Mouse (Mus musculus) CD8-positive naive resting alpha-beta T cell, adult 2 months (primary cell): ENCODE data around the gene Mnx1.
"Not testable (repeated sequence)": the region's sequence is repeated elsewhere in the genome, so short reads cannot be mapped to it uniquely, and the experiment has no call there.

Source experiments
- DNase-seq, 2 experiments: peaks; one replicate each; pipeline ENCODE4 v3.0.0; 2022; ENCODE audit warnings: low read depth in 2 of 2, low spot score in 2 of 2

Gene Mnx1

DNA sequence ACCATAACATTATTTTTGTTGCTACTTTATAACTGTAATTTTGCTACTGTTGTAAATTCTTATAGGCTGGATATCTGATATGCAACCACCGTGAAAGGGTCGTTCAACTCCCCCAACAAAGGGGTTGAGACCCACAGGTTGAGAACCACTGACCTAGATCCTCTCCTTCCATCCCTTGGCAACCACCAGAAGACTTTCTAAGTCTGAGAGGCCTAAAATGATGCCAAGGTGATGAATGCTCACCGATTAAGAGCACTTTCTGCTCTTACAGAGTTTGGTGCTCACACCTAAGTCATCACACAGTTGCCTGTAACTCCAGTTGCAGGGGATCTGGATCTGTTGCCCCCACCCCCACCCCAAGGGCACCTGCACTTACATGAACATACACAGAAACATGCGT, 8.8 kb downstream of the Mnx1 start:
- no peak for DNase-seq

DNA sequence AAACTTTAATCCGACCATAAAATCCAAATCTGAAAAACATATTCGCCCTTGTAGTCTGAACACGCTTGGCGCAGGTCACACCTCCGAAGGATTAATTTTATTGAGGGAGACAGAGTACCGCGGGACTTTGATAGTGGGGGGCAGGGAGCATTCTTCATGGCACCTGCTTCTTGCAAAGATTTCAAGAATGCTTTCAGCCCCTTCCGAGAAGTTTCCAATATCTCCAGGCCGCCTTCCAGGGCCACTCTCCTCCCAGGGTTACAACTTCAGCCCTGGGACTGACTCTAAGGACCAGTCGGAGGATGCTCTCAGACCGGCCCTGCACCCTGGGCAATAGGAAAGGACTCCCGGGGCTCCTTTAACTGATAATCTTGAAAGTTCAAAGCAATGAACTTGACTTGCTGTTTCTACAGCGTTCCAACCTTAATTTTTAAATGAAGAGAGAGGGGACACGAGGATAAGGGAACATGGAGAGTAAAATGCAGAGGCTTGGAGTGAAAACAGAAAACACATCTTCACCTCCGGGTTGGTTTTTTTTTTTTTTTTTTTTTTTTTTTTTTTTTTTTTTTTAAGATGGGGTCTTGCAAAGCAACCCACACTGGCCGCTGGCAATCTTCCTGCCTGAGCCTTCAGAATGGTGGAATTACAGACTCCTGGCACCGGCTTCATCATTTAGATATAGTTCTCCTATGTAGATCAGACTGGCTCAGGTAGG, 9.8 kb downstream of the Mnx1 start:
- no peak for DNase-seq

DNA sequence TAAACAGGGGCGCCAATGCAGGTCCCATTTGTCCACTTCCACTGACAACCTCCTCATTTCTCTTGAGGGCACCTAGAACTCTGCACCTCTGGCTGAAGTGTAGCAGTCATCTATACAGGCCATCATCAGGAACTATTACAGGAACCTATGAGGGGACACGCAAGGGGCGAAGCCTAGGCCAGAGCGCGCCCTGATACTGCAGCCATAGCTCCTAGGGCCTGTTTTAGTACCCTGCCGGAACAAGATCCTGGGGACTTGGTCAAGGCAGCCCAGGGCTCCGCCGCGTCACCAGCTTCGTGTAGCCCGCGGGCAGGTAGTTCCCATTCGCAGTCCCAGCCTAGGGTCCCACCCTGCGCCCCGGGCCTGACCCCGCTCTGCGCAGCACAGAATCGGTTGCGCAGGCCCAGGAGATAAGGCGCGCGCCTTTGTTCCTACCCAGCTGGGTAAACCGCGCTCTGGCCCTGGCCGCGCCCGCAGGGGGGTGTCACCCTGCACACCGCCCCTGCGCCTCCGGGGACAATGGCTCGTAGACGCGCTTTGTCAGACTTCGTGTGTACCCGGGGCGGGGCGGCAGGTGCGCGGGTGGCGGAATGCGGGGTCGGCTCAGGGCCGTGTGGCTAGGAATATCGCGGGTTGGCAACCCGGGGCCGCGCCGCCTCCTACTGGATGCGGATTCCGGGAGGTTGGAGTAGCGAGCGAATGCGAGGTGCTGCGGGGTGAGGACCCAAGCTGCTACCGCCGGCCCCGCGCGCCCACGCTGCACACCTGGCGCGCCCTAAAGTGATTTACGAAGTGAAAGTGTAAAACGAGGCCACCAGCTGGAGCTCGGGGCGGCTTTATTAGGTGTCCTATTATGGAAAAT, 10.6 kb downstream of the Mnx1 start:
- no peak for DNase-seq

DNA sequence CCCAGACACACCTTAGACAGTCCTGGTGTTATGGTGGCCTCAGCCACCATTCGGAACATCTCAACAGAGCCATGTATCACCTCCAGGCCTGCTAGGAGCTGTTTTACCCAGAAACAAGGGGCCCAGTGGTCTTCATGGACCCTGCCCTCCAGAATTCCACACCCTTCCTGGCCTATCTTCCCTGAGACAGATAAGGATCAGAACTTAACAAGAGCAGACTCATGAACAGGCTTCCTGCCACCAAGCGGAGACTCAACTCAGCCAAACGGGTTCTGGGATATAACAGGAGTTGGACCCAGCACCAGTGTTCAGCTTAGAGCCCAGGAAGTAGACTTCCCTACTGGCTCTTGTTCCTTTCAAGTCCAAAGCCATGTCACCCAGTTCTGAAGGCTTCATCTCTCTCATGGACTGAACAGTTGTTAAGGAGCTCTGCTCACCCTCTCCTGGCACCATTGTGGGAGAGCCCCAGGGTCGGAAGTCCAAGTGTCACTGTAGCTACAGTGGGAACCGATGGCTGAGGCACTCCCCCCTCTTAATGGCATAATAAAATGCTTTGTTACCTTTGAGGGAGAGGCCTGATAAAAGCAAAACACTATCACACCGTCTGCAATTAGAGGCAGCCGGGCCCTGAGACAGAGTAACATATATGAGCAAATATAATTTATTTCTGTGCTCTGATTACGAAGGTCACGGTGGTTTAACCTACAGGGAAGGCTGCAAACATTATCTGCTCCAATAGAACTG, 15.2 kb downstream of the Mnx1 start:
- no peak for DNase-seq

DNA sequence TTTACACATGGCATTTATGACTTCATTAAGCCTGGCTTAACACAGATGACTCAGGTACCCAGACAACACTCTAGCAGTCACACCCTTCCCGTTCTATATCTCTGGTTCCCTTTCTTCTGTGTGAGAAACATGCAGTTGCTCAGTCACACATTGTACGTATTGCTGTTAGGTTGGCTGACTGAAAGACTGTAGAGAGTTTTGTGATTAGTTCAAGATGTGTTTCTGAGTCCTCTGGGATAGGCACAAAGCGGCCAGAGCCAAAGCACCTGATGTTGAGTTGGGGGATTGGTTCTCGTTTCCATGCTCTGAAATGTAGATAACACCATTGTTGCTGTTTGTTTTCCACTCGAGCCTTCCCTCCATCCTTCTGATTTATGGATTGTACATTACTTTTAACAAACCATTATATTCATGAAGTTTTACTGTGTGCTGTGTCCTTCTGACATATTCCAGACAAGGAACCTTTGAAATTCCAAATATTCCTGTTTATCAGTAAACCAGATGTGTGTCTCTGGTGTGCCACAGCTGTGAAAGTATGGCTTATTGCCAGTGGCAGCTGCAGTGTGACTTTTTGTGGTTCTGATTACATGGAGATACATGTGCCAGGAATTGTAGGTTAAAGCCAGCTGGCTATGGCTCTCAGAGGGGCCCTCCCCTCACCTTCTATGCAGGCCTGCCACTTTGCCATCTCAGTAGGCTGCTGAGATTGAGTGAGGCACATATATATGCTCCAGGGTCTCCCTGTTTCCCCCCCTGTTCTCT, 21.2 kb downstream of the Mnx1 start:
- no peak for DNase-seq

DNA sequence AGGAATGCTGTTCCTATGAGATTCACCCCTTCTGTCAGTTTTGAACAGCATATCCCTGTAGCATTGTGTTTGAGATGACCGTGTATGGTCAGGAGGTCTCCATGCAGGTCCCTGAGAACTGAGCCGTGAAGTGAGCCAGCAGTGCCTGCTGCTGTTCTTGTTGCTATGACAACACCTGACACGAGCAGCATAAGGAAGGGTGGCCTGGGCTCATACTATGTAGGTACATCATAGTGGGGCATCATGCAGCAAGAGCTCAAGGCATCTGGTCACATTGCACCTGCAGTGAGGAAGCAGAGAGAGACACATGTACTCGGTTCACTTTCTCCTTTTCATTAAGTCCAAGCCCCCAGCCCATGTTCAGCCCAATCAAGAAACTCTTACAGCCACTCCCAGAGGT, 25.9 kb downstream of the Mnx1 start:
- no peak for DNase-seq

DNA sequence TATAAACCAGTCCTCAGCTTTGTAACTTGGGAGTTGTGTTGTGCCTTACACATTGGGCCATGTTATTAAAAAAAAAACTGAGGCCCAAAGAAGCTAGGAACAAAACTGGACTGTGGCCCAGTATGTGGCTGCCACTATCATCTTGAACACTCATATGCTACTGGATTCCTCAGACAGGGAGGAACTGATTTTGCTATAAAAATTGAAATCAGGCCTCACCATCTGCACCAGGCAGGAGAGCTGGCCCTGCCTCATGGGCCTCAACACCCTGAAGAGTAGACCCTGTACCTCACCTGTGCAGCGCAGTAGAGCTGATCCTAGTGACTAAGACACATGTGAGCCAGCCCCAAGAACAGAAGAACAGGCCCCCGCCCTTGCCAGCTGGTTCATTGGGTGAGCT, 33.0 kb downstream of the Mnx1 start:
- DNase-seq = no peak

DNA sequence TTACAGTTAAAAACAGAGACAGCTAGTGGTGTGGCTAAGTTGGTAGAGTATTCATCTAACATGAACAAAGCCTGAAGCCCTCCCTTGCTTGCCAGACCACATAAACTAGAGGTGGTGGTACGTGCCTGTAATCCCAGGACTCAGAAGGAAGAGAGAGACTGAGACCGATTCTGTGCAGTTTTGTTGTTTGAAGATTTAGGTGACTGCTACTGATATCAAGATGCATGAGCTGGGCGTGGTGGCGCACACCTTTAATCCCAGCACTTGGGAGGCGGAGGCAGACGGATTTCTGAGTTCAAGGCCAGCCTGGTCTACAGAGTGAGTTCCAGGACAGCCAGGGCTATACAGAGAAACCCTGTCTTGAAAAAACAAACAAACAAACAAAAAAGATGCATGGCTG, 41.5 kb downstream of the Mnx1 start:
- not testable (repeated sequence) for DNase-seq

DNA sequence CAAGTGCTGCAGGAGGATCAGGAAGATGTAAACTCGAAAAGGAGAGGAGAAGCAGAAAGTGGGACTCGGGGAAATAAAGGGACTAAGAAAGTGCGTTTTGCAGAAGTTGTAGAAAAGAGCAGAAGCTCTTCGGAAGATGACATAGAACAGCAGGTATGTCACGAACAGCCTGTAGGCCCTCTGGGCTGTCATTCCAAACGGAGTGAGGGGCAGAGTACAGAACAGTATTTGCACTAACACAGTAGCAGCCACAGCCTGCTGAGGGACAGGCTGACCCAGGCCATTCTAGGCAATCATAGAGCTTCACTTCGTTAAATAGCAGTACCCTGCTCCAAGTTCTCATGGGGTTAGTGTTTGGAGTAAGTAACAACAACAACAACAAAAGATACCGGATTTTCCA, 42.8 kb downstream of the Mnx1 start:
- no peak for DNase-seq

DNA sequence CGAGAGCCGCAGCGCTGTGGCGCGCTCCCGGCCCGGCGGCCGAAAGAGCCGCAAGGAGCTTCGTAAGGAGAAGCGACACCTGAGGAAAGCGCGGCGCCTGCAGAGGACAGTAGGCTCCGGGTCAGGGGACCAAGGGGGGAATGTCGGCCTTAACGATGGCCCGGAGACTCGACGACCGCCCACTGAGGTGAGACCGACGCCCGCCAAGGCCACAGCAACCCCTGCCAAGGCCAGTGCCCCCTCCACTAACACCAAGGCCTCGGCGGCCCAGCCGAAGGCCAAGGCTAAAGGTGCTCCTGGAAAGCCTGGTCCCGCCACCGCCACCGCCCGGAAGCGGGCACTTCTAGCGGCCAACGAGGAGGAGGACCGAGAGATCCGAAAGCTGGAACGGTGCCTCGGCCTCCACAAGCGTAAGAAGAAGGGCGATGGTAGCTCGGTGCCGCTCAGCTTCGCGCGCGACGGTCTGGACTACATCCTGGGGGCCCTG, 43.4 kb downstream of the Mnx1 start:
- DNase-seq = no peak

DNA sequence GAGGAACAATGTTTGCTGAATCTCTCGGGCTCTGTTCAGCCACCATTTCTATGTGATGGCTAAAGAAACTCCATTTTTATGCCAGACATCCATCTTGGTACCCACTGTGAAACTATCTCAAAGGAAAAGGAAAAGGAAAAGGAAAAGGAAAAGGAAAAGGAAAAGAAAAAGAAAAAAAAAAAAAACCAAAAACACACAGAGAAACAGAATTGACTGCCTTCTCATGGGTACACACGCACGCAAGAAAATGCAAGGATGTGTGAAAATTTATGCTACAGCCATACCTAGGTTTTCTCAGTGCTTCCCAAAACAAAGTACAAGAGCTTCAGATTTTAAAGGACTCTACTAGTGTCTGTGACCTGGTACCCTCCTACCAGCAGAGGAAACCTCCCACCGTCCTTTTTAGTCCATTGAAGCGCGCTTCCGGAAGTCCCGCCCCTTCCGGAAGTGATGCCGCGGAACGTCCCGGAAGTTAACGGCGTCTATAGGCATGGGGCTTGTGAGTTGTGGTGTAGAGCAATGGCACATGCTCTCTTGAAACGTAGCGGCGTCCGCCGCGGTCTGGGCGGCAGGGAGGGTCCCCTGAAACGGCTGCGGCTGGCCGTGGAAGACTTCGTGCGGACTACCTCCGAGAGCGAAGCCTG, 43.9 kb downstream of the Mnx1 start, which contains the start of gene Nom1:
Gene Nom1 (plus strand): TSS at position 437 of the 644 bp plus-strand sequence.
- DNase-seq = peak; percentile 88 to 91

DNA sequence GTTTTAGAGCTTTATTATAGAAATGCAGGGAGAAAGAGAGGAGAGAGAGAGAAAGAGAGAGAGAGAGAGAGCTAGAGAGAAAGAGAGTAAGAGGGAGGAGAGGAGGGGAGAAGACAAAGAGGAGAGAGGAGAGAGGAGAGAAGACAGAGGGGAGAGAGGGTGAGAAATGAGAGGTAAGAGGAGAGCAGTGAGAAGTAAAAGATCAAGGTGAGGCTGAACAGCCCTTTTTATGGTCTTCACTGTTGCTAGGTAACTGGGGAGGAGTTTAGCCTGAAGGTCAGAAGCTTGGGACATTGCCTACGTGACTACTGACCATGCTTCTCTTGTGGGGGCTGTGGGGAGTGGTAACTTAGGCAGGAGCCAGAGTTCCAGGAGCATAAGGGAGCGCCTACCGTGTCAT, 54.9 kb downstream of the Mnx1 start:
- not testable (repeated sequence) for DNase-seq
